Mouse (Mus musculus): ENCODE measurements around the gene Id2. TPM values are rescaled to one million over a fixed set of nuclear protein-coding genes. Genes with fewer than 3 reads are reported as not detected.

Gene Id2
- total and polyA plus RNA-seq, 2 experiments from 2014 or later = 83.7 to 131 TPM

- Histone ChIP-seq H3K4me1 (ENCODE audit: control insufficient read depth, insufficient read depth) (no peaks in the 10 kb centered on the region), H3K9ac (replicated peaks; ENCODE audit: low read depth, low read length) (no peak overlapping the region), H3K27me3 (ENCODE audit: control insufficient read depth, insufficient read depth, low read length) (no peaks in the 10 kb centered on the region), H3K9me3 (replicated peaks; ENCODE audit: control insufficient read depth, low read length) (no peaks in the 10 kb centered on the region), H3K4me3 (ENCODE audit: low read depth, low read length) (no peak overlapping the region), H3K4me2 (ENCODE audit: low read depth, low read length) (no peak overlapping the region), H3K27ac (ENCODE audit: low read depth) (no peak overlapping the region), H3K36me3 (replicated peaks; ENCODE audit: control insufficient read depth, insufficient read depth, low read length) (no peaks in the 10 kb centered on the region)
- ATAC-seq (ENCODE audit: insufficient read depth, low read depth) (no peak), DNase-seq (ENCODE audit: low spot score) (no peak)
- TF ChIP-seq EP300 (IDR thresholded peaks at IDR 0.05; ENCODE audit: low read depth) (no peak), CTCF (IDR thresholded peaks at IDR 0.05; ENCODE audit: low read depth) (no peak)
- WGBS = 41% methylated on average over 19 of the region's 19 CpGs
Observed at GRCm38 (mm10) chr12:25124431-25125238, 27.7 kb upstream of the Id2 start.

GRCm38 (mm10) chr12:25120753-25121152, 23.8 kb upstream of the Id2 start:
- ATAC-seq (ENCODE audit: insufficient read depth, low read depth) (no peak), DNase-seq (ENCODE audit: low spot score) (no peak)
- peaks cover 12% of the 10 kb centered on the region; the same call in 1 of the 2 replicates for H3K4me1 ChIP-seq (ENCODE audit: control insufficient read depth, insufficient read depth)
- H3K4me2 ChIP-seq (ENCODE audit: low read depth, low read length) = no peak overlapping the region
- H3K9me3 ChIP-seq (replicated peaks; ENCODE audit: control insufficient read depth, low read length) = no peaks in the 10 kb centered on the region
- no peak overlapping the region for H3K27ac ChIP-seq (ENCODE audit: low read depth)
- no peak overlapping the region for H3K4me3 ChIP-seq (ENCODE audit: low read depth, low read length)
- TF ChIP-seq CTCF (IDR thresholded peaks at IDR 0.05; ENCODE audit: low read depth) = no peak
- no peak for TF ChIP-seq EP300 (IDR thresholded peaks at IDR 0.05; ENCODE audit: low read depth)
- H3K36me3 ChIP-seq (replicated peaks; ENCODE audit: control insufficient read depth, insufficient read depth, low read length) = no peaks in the 10 kb centered on the region
- no peak overlapping the region for H3K9ac ChIP-seq (replicated peaks; ENCODE audit: low read depth, low read length)
- 97% methylated on average over 4 of the region's 4 CpGs for WGBS
- H3K27me3 ChIP-seq (ENCODE audit: control insufficient read depth, insufficient read depth, low read length) = no peaks in the 10 kb centered on the region

GRCm38 (mm10) chr12:25119278-25119677, 22.3 kb upstream of the Id2 start:
- Histone ChIP-seq H3K27ac (ENCODE audit: low read depth) (peak overlapping the region; percentile 54; the same call in 1 of the 2 replicates), H3K9me3 (replicated peaks; ENCODE audit: control insufficient read depth, low read length) (no peaks in the 10 kb centered on the region), H3K4me2 (ENCODE audit: low read depth, low read length) (no peak overlapping the region), H3K27me3 (ENCODE audit: control insufficient read depth, insufficient read depth, low read length) (no peaks in the 10 kb centered on the region), H3K36me3 (replicated peaks; ENCODE audit: control insufficient read depth, insufficient read depth, low read length) (no peaks in the 10 kb centered on the region), H3K4me1 (ENCODE audit: control insufficient read depth, insufficient read depth) (peaks cover 12% of the 10 kb centered on the region; the same call in 1 of the 2 replicates), H3K4me3 (ENCODE audit: low read depth, low read length) (no peak overlapping the region), H3K9ac (replicated peaks; ENCODE audit: low read depth, low read length) (no peak overlapping the region)
- 54% methylated on average over 15 of the region's 15 CpGs for WGBS
- TF ChIP-seq CTCF (IDR thresholded peaks at IDR 0.05; ENCODE audit: low read depth) (no peak), EP300 (IDR thresholded peaks at IDR 0.05; ENCODE audit: low read depth) (peak; percentile 96; the same call in 1 of the 2 replicates)
- DNase-seq (ENCODE audit: low spot score) = peak; percentile 54
- peak; percentile 88 for ATAC-seq (ENCODE audit: insufficient read depth, low read depth)

GRCm38 (mm10) chr12:25117856-25118511, 21.0 kb upstream of the Id2 start:
- Histone ChIP-seq H3K9ac (replicated peaks; ENCODE audit: low read depth, low read length) (no peak overlapping the region), H3K4me1 (ENCODE audit: control insufficient read depth, insufficient read depth) (peaks cover 12% of the 10 kb centered on the region; the same call in 1 of the 2 replicates), H3K4me2 (ENCODE audit: low read depth, low read length) (no peak overlapping the region), H3K27me3 (ENCODE audit: control insufficient read depth, insufficient read depth, low read length) (no peaks in the 10 kb centered on the region), H3K4me3 (ENCODE audit: low read depth, low read length) (no peak overlapping the region), H3K27ac (ENCODE audit: low read depth) (no peak overlapping the region), H3K36me3 (replicated peaks; ENCODE audit: control insufficient read depth, insufficient read depth, low read length) (no peaks in the 10 kb centered on the region), H3K9me3 (replicated peaks; ENCODE audit: control insufficient read depth, low read length) (no peaks in the 10 kb centered on the region)
- ATAC-seq (ENCODE audit: insufficient read depth, low read depth) = peak; percentile 49
- peak; percentile 50 for DNase-seq (ENCODE audit: low spot score)
- TF ChIP-seq CTCF (IDR thresholded peaks at IDR 0.05; ENCODE audit: low read depth) (no peak), EP300 (IDR thresholded peaks at IDR 0.05; ENCODE audit: low read depth) (no peak)
- WGBS = 51% methylated on average over 4 of the region's 4 CpGs

GRCm38 (mm10) chr12:25116126-25116525, 19.2 kb upstream of the Id2 start:
- Histone ChIP-seq H3K9me3 (replicated peaks; ENCODE audit: control insufficient read depth, low read length) (no peaks in the 10 kb centered on the region), H3K4me1 (ENCODE audit: control insufficient read depth, insufficient read depth) (peaks cover 12% of the 10 kb centered on the region; the same call in 1 of the 2 replicates), H3K9ac (replicated peaks; ENCODE audit: low read depth, low read length) (no peak overlapping the region), H3K4me2 (ENCODE audit: low read depth, low read length) (no peak overlapping the region), H3K4me3 (ENCODE audit: low read depth, low read length) (no peak overlapping the region), H3K27ac (ENCODE audit: low read depth) (no peak overlapping the region), H3K36me3 (replicated peaks; ENCODE audit: control insufficient read depth, insufficient read depth, low read length) (no peaks in the 10 kb centered on the region), H3K27me3 (ENCODE audit: control insufficient read depth, insufficient read depth, low read length) (no peaks in the 10 kb centered on the region)
- ATAC-seq (ENCODE audit: insufficient read depth, low read depth) (no peak), DNase-seq (ENCODE audit: low spot score) (no peak)
- TF ChIP-seq CTCF (IDR thresholded peaks at IDR 0.05; ENCODE audit: low read depth) (no peak), EP300 (IDR thresholded peaks at IDR 0.05; ENCODE audit: low read depth) (no peak)
- WGBS = 83% methylated on average over 2 of the region's 2 CpGs
